Comparison of ENCODE assay signal across 28 mouse cellular contexts in genomic region chrX:71980443-71980842, GRCm38 (mm10). TPM values are rescaled to one million over a fixed set of nuclear protein-coding genes. Genes with fewer than 3 reads are reported as not detected.
DNase-seq lines count a peak whose midpoint lies in the region; ATAC-seq and TF ChIP-seq lines count a peak whose summit lies in the region.
"Had no signal": no experiment of that assay in that cellular context is flagged by ENCODE, and none has a peak within 500 bp of the region (broad histone marks: within the 10 kb centered on the region; RNA-seq: fewer than 3 reads in every experiment).

No protein-coding gene starts in this region.

- no peak overlapping the region for H3K9ac ChIP-seq in lung, postnatal 0 days (replicated peaks; ENCODE audit: low read depth)
- H3K9ac ChIP-seq: heart, embryonic 13.5 days; limb, embryonic 13.5 days; liver, embryonic 15.5 days had no signal

- H3K27me3 ChIP-seq in lung, postnatal 0 days (replicated peaks; ENCODE audit: insufficient read depth, low read length) = no peaks in the 10 kb centered on the region
- H3K27me3 ChIP-seq: heart, embryonic 13.5 days; limb, embryonic 13.5 days; liver, embryonic 15.5 days had no signal

- H3K4me1 ChIP-seq in lung, postnatal 0 days (ENCODE audit: insufficient read depth, low read depth, low read length) = no peaks in the 10 kb centered on the region
- no peaks in the 10 kb centered on the region for H3K4me1 ChIP-seq in lung, adult 2 months (ENCODE audit: control insufficient read depth, insufficient read depth, low read length)
- H3K4me1 ChIP-seq: forebrain, embryonic 10.5 days; heart, embryonic 13.5 days; limb, embryonic 13.5 days; liver, embryonic 15.5 days; megakaryocyte, embryonic 14.5 days had no signal

- no peak overlapping the region for H3K4me2 ChIP-seq in lung, postnatal 0 days (replicated peaks; ENCODE audit: low read depth, low read length)
- H3K4me2 ChIP-seq: heart, embryonic 13.5 days; limb, embryonic 13.5 days; liver, embryonic 15.5 days had no signal

- DNase-seq in adrenal gland, adult 8-10 months = peak; percentile 24
- no peak for DNase-seq in adrenal gland, postnatal 25 days
- DNase-seq in kidney, adult 9 months = peak; percentile 2
- DNase-seq in kidney, postnatal 36 days = no peak
- DNase-seq in lung, postnatal 0 days (ENCODE audit: low spot score) = peak; percentile 62
- DNase-seq in lung, adult 2 months = no peak
- DNase-seq in yolk sac, embryonic 10.5 days (ENCODE audit: low spot score) = peak; percentile 2
- DNase-seq in layer of hippocampus, adult 2 months (ENCODE audit: low spot score in 2 of 2) = no peak
- DNase-seq: cerebellum, adult 11-12 months; cerebellum, postnatal 25 days; gastrocnemius, adult 2 months; kidney, adult 11 months; midbrain, embryonic 14.5 days; right cerebral cortex, postnatal 14 days; spleen, adult 18-20 months; thymus, adult 2 months had no signal

- H3K27ac ChIP-seq in lung, postnatal 0 days (ENCODE audit: low read length) = no peak overlapping the region
- no peak overlapping the region for H3K27ac ChIP-seq in layer of hippocampus, adult 2 months
- H3K27ac ChIP-seq: forebrain, embryonic 10.5 days; gastrocnemius, adult 2 months; heart, embryonic 13.5 days; limb, embryonic 13.5 days; liver, embryonic 15.5 days had no signal

- TF ChIP-seq POLR2A in lung, adult 2 months (IDR thresholded peaks at IDR 0.05; ENCODE audit: borderline replicate concordance, extremely low read depth, low read depth, low read length) = no peak

- H3K4me3 ChIP-seq in lung, postnatal 0 days (ENCODE audit: low read depth, low read length) = no peak overlapping the region
- no peak overlapping the region for H3K4me3 ChIP-seq in lung, adult 2 months (replicated peaks; ENCODE audit: extremely low read depth, low read depth, low read length)
- H3K4me3 ChIP-seq in layer of hippocampus, adult 2 months = no peak overlapping the region
- H3K4me3 ChIP-seq: forebrain, embryonic 10.5 days; gastrocnemius, adult 2 months; heart, embryonic 13.5 days; limb, embryonic 13.5 days; liver, embryonic 15.5 days; megakaryocyte, embryonic 14.5 days had no signal

- 33% methylated on average over 3 of the region's 3 CpGs for WGBS in lung, postnatal 0 days
- 62% methylated on average over 3 of the region's 3 CpGs for WGBS in lung, adult 2 months

- ATAC-seq in lung, postnatal 0 days = peak; percentile 41
- ATAC-seq: activated CD4-positive, CD25-positive, alpha-beta regulatory T cell, adult 4 months had no signal

- no peaks in the 10 kb centered on the region for H3K9me3 ChIP-seq in lung, postnatal 0 days (ENCODE audit: low read length)
- H3K9me3 ChIP-seq: forebrain, embryonic 10.5 days; G1E; heart, embryonic 13.5 days; limb, embryonic 13.5 days; liver, embryonic 15.5 days; megakaryocyte, embryonic 14.5 days had no signal

- TF ChIP-seq EP300 in lung, postnatal 0 days (IDR thresholded peaks at IDR 0.05) = no peak

- no peak for TF ChIP-seq CTCF in lung, postnatal 0 days (IDR thresholded peaks at IDR 0.05)
- no peak for TF ChIP-seq CTCF in lung, adult 2 months (IDR thresholded peaks at IDR 0.05; ENCODE audit: insufficient read depth, low read length)
- no peak for TF ChIP-seq CTCF in layer of hippocampus, adult 2 months (conservative IDR thresholded peaks at IDR 0.05)

- no peaks in the 10 kb centered on the region for H3K36me3 ChIP-seq in lung, postnatal 0 days (ENCODE audit: insufficient read depth, low read length)
- H3K36me3 ChIP-seq: forebrain, embryonic 10.5 days; G1E; heart, embryonic 13.5 days; limb, embryonic 13.5 days; liver, embryonic 15.5 days had no signal

RNA-seq across cellular contexts. Expression of gene Fate1, which starts 7.7 kb away (rescaled TPM):
- total RNA-seq in adrenal gland, adult 8-10 months (2022) = under 1 TPM in 2 of 4 experiments, not detected in 2; 0.26 to 0.35 TPM
- total RNA-seq in adrenal gland, postnatal 25 days (2021) = not detected in 2 replicates
- 0.19 and 0.26 TPM in 2 replicates for polyA plus RNA-seq in lung, postnatal 0 days (2015; fragmentation: Nextera tagmentation; extraction: Ambion mirVana)
- not detected in 2 replicates for polyA plus RNA-seq in lung, adult 2 months (2012; rRNA removed)
- total RNA-seq in layer of hippocampus, adult 2 months (2021) = not detected
- total RNA-seq: G1E; gastrocnemius, adult 2 months; layer of hippocampus, postnatal 25 days; left cerebral cortex, postnatal 14 days; neutrophil, adult 5-6 weeks had no signal
- polyA plus RNA-seq: activated CD4-positive, CD25-positive, alpha-beta regulatory T cell, adult 4 months; forebrain, embryonic 10.5 days; G1E; heart, embryonic 13.5 days; limb, embryonic 13.5 days; liver, embryonic 15.5 days; midbrain, embryonic 14.5 days; stomach, embryonic 14.5 days; thymus, adult 2 months had no signal

RNA-seq across cellular contexts. Expression of gene Cnga2, which starts 11.2 kb away (rescaled TPM):
- under 1 TPM in 3 of 4 experiments, not detected in 1; 0.09 to 0.15 (median 0.11) TPM for total RNA-seq in adrenal gland, adult 8-10 months (2022)
- 0.15 TPM in 1 of 2 replicates, not detected in the other for total RNA-seq in adrenal gland, postnatal 25 days (2021)
- 0.80 and 0.91 TPM in 2 replicates for polyA plus RNA-seq in lung, postnatal 0 days (2015; fragmentation: Nextera tagmentation; extraction: Ambion mirVana)
- 0.53 and 0.87 TPM in 2 replicates for polyA plus RNA-seq in lung, adult 2 months (2012; rRNA removed)
- under 1 TPM; 0.15 to 0.44 TPM for total RNA-seq in layer of hippocampus, adult 2 months (2021)
- total RNA-seq: gastrocnemius, adult 2 months; layer of hippocampus, postnatal 25 days; neutrophil, adult 5-6 weeks had no signal
- polyA plus RNA-seq: activated CD4-positive, CD25-positive, alpha-beta regulatory T cell, adult 4 months; G1E; hindbrain, embryonic 11.5 days; liver, embryonic 15.5 days had no signal

RNA-seq across cellular contexts. Expression of gene Prrg3, which starts 18.0 kb away (rescaled TPM):
- 10 to 100 TPM; 14.0 to 22.6 (median 19.8) TPM for total RNA-seq in adrenal gland, adult 8-10 months (2022)
- 12.3 and 15.7 TPM in 2 replicates for total RNA-seq in adrenal gland, postnatal 25 days (2021)
- polyA plus RNA-seq in lung, postnatal 0 days (2015; fragmentation: Nextera tagmentation; extraction: Ambion mirVana) = 12.9 and 16.2 TPM in 2 replicates
- polyA plus RNA-seq in lung, adult 2 months (2012; rRNA removed) = 21.3 and 29.2 TPM in 2 replicates
- 10 to 100 TPM; 16.0 to 22.9 TPM for total RNA-seq in layer of hippocampus, adult 2 months (2021)
- total RNA-seq: neutrophil, adult 5-6 weeks had no signal
- polyA plus RNA-seq: activated CD4-positive, CD25-positive, alpha-beta regulatory T cell, adult 4 months; G1E had no signal

RNA-seq across cellular contexts. Expression of gene Gm1141, which starts 59.6 kb away (rescaled TPM):
- total RNA-seq in adrenal gland, adult 8-10 months (2022) = under 1 TPM; 0.29 to 0.73 (median 0.63) TPM
- total RNA-seq in adrenal gland, postnatal 25 days (2021) = 0.55 and 0.67 TPM in 2 replicates
- polyA plus RNA-seq in lung, postnatal 0 days (2015; fragmentation: Nextera tagmentation; extraction: Ambion mirVana) = 0.06 TPM in 1 of 2 replicates, not detected in the other
- polyA plus RNA-seq in lung, adult 2 months (2012; rRNA removed) = 0.14 and 0.19 TPM in 2 replicates
- under 1 TPM; 0.39 to 0.79 TPM for total RNA-seq in layer of hippocampus, adult 2 months (2021)
- polyA plus RNA-seq: forebrain, embryonic 10.5 days; G1E; heart, embryonic 13.5 days; limb, embryonic 13.5 days; liver, embryonic 15.5 days; stomach, embryonic 14.5 days had no signal

Comparison
In these comparisons a context has a peak if more than half of its experiments do, and no peak if none do; other contexts are left out.
1. DNase-seq: peak in adrenal gland, adult 8-10 months (single experiment), kidney, adult 9 months (single experiment), lung, postnatal 0 days (single experiment) and yolk sac, embryonic 10.5 days (single experiment); none in adrenal gland, postnatal 25 days (single experiment), kidney, postnatal 36 days (0 of 2), lung, adult 2 months (single experiment) and layer of hippocampus, adult 2 months (0 of 2).